ENCODE assay signal across 8 mouse cellular contexts in the genomic region with DNA sequence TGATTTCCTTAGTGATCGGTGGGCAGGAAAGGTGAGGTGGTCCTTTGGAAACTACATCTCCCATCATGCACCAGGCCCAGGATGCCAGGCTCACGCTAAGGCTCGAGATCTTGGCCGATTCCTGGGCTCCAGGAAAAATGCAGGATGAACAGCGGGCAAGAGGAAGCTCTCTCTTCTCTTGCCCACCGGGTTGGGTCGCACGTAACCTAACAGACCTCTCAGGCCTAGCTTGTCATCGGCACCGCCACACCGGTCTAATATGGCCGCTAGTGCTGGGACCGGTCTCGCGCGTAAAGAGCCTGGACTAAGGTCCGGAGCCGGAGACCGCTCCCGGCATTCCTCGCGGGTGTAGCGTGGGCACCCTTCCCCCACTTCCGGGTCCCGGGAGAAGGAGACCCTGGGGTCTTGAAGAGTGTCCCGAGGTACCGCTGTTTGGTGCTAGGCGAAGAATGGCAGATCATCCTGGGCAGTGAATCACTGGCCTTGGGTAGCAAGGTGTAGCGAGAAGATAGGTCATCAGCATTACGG. TPM values are rescaled to one million over a fixed set of nuclear protein-coding genes. Genes with fewer than 3 reads are reported as not detected.
A peak's percentile ranks its signal among the peaks of the same experiment; 100 is the strongest.
DNase-seq lines count a peak whose midpoint lies in the region; ATAC-seq and TF ChIP-seq lines count a peak whose summit lies in the region.

A gene (plus strand): TSS at position 81 of the 528 bp plus-strand sequence.

- 0 out of 2 replicates have a peak, but pooled peaks cover 5% of the 10 kb centered on the region for H3K36me3 ChIP-seq in embryonic facial prominence, embryonic 12.5 days
- H3K36me3 ChIP-seq in midbrain, postnatal 0 days (ENCODE audit: insufficient read depth, low read length): no peaks in the 10 kb centered on the region; the same call in 1 of the 2 replicates
- H3K36me3 ChIP-seq in stomach, embryonic 14.5 days (ENCODE audit: control insufficient read depth, insufficient read depth, low read length): peaks cover 10% of the 10 kb centered on the region

- ATAC-seq in embryonic facial prominence, embryonic 12.5 days (ENCODE audit: insufficient number of reproducible peaks, insufficient read depth, low FRiP score, low TSS enrichment): 0 out of 2 replicates have a peak, but pooled peaks have one; percentile 23
- ATAC-seq in midbrain, postnatal 0 days (ENCODE audit: low FRiP score): peak; percentile 26; the same call in 1 of the 2 replicates
- ATAC-seq in stomach, embryonic 14.5 days (ENCODE audit: insufficient number of reproducible peaks, insufficient read depth, low FRiP score, low read depth): peak; percentile 77

- peaks cover 25% of the 10 kb centered on the region for H3K4me1 ChIP-seq in embryonic facial prominence, embryonic 12.5 days
- H3K4me1 ChIP-seq in midbrain, postnatal 0 days (ENCODE audit: insufficient read depth, low read length): peaks cover 14% of the 10 kb centered on the region
- H3K4me1 ChIP-seq in stomach, embryonic 14.5 days (ENCODE audit: control insufficient read depth, insufficient read depth, low read length): peaks cover 17% of the 10 kb centered on the region

- DNase-seq in 3T3-L1 (ENCODE audit: low read depth, low spot score) (peak; percentile 62), liver (peak; percentile 79)
- peak; percentile 87 for DNase-seq in adrenal gland, postnatal 10 days
- DNase-seq in heart, adult 8-10 months (ENCODE audit: low spot score): peak; percentile 71
- DNase-seq in kidney, adult 8-10 months: peak; percentile 78 to 85
- peak; percentile 79 for DNase-seq in midbrain, postnatal 0 days (ENCODE audit: low spot score)

- H3K4me2 ChIP-seq in embryonic facial prominence, embryonic 12.5 days (replicated peaks): peak within 1 kb of the TSS; percentile 66
- H3K4me2 ChIP-seq in midbrain, postnatal 0 days (ENCODE audit: low read depth, low read length, poor library complexity, severe bottlenecking): peak within 1 kb of the TSS; percentile 80
- H3K4me2 ChIP-seq in stomach, embryonic 14.5 days (replicated peaks; ENCODE audit: low read depth, low read length): peak within 1 kb of the TSS; percentile 68

- peak within 1 kb of the TSS; percentile 18; the same call in 1 of the 2 replicates for H3K27ac ChIP-seq in embryonic facial prominence, embryonic 12.5 days
- H3K27ac ChIP-seq in midbrain, postnatal 0 days (ENCODE audit: low read depth, low read length): peak within 1 kb of the TSS; percentile 96
- peak within 1 kb of the TSS; percentile 59; the same call in 1 of the 2 replicates for H3K27ac ChIP-seq in stomach, embryonic 14.5 days (ENCODE audit: low read length)

- 2% methylated on average over 30 of the region's 30 CpGs for WGBS in embryonic facial prominence, embryonic 12.5 days
- under 1% methylated on average over 30 of the region's 30 CpGs for WGBS in midbrain, postnatal 0 days
- whole genome bisulfite sequencing in stomach, embryonic 14.5 days: 2% methylated on average over 30 of the region's 30 CpGs

- TF ChIP-seq CTCF in midbrain, postnatal 0 days (IDR thresholded peaks at IDR 0.05): no peak

- peak within 1 kb of the TSS; percentile 47 for H3K9ac ChIP-seq in embryonic facial prominence, embryonic 12.5 days
- peak within 1 kb of the TSS; percentile 84 for H3K9ac ChIP-seq in midbrain, postnatal 0 days (replicated peaks; ENCODE audit: low read length, poor library complexity, severe bottlenecking)
- H3K9ac ChIP-seq in stomach, embryonic 14.5 days (replicated peaks; ENCODE audit: low read depth, low read length): peak within 1 kb of the TSS; percentile 57

- H3K27me3 ChIP-seq in embryonic facial prominence, embryonic 12.5 days: no peaks in the 10 kb centered on the region
- no peaks in the 10 kb centered on the region for H3K27me3 ChIP-seq in midbrain, postnatal 0 days (ENCODE audit: insufficient read depth, low read length)
- H3K27me3 ChIP-seq in stomach, embryonic 14.5 days (ENCODE audit: control insufficient read depth, insufficient read depth, low read length): no peaks in the 10 kb centered on the region

- peak within 1 kb of the TSS; percentile 58 for H3K4me3 ChIP-seq in embryonic facial prominence, embryonic 12.5 days
- peak within 1 kb of the TSS; percentile 64 for H3K4me3 ChIP-seq in midbrain, postnatal 0 days (ENCODE audit: low read depth, low read length)
- peak within 1 kb of the TSS; percentile 50 for H3K4me3 ChIP-seq in stomach, embryonic 14.5 days (ENCODE audit: low read depth, low read length)

- H3K9me3 ChIP-seq in embryonic facial prominence, embryonic 12.5 days: no peaks in the 10 kb centered on the region
- no peaks in the 10 kb centered on the region for H3K9me3 ChIP-seq in midbrain, postnatal 0 days (ENCODE audit: low read length)
- no peaks in the 10 kb centered on the region for H3K9me3 ChIP-seq in stomach, embryonic 14.5 days (ENCODE audit: control insufficient read depth, low read depth, low read length)

RNA-seq across cellular contexts. Expression of the gene that starts here (rescaled TPM):
- 10 to 100 TPM; 13.2 to 17.5 TPM for total RNA-seq in adrenal gland, postnatal 10 days (2021)
- polyA plus RNA-seq in embryonic facial prominence, embryonic 12.5 days (2016; fragmentation: Nextera tagmentation; extraction: Ambion mirVana): 22.2 and 24.2 TPM in 2 replicates
- total RNA-seq in heart, adult 8-10 months (2022): 10 to 100 TPM; 11.5 to 17.0 (median 14.0) TPM
- 38.0 and 42.1 TPM in 2 replicates for total RNA-seq in midbrain, postnatal 0 days (2014; rRNA removed)
- polyA plus RNA-seq in midbrain, postnatal 0 days (2015; fragmentation: Nextera tagmentation; extraction: Ambion mirVana): 32.5 and 35.2 TPM in 2 replicates
- 19.8 and 25.0 TPM in 2 replicates for polyA plus RNA-seq in stomach, embryonic 14.5 days (2014; fragmentation: Nextera tagmentation; extraction: Ambion mirVana)

Comparison
In these comparisons a context has a peak if more than half of its experiments do, and no peak if none do; other contexts are left out.
1. Peak in every context shown above with its lines: DNase-seq, ATAC-seq, H3K4me3 ChIP-seq and H3K27ac ChIP-seq.
2. ATAC-seq: peak in every context shown above with its lines; median percentile 77 in stomach, embryonic 14.5 days; 26 in midbrain, postnatal 0 days; 23 in embryonic facial prominence, embryonic 12.5 days.
3. H3K27ac ChIP-seq: peak in every context shown above with its lines; median percentile 96 in midbrain, postnatal 0 days; 59 in stomach, embryonic 14.5 days; 18 in embryonic facial prominence, embryonic 12.5 days.